Mouse (Mus musculus) gastrocnemius, adult 8-10 months (tissue): ENCODE data around the gene Hip1r. TPM values are rescaled to one million over a fixed set of nuclear protein-coding genes. Genes with fewer than 3 reads are reported as not detected.

ENCODE experiments used
- DNase-seq, 2 experiments: peaks; one replicate each; pipeline ENCODE4 v3.0.0; 2022; ENCODE audit warnings: low spot score in 2 of 2
- total RNA-seq, 4 experiments: library from RNA; stranded (reverse); gene quantifications; 2 replicates each; pipeline ENCODE4 v1.2.4; 2022

The Hip1r gene
- total RNA-seq, 4 experiments from 2014 or later, result 8.7 to 15.9 (median 11.4) TPM

GRCm38 (mm10) chr5:124015727-124016126, 42.3 kb downstream of the Hip1r start:
- no peak for DNase-seq

DNA sequence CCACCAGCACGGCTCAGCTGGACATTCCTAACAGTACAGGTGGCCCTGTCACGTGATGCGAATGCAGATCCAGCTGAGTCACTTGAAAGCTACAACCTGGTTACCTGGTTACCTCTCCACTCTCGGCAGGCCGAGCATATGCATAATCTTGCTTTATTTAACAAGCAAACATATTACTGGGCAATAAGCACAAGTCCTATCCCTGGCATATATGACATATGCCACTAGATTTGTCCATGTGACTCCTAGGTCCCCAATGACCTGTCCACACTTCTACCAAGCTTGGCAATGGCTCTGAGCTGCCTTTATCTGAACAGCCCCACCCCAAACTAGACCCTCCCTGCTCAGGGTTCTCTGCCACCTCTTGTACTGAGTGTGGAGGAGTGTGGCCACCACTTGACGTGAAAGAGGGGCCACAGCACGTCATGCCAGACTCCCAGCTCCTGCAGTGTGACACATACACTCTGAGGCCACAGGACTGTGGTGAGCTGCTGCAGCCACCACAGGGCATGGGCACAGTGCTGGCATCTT, 42.9 kb downstream of the Hip1r start:
- no peak for DNase-seq

DNA sequence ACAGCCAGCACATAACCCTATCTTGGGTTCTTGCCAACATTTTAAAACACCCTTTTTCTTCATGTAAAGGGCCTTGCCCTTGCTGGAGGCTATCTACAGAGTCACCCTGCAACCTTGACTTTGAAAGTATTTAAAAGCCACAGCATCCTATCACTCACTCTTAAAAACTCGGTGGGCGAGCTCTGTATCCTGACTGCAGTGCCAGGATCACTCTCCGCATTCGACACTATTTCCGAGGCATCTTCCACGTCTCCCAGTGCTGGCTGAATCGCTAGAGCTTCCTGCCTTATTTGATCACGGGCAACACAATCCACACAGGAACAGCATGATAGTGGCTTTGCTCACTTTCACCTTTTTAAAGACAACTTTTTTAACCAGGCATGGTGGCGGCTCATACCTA, 44.5 kb downstream of the Hip1r start:
- DNase-seq, result no peak

- DNase-seq, result no peak
Observed at GRCm38 (mm10) chr5:124018651-124019050, 45.2 kb downstream of the Hip1r start.

DNA sequence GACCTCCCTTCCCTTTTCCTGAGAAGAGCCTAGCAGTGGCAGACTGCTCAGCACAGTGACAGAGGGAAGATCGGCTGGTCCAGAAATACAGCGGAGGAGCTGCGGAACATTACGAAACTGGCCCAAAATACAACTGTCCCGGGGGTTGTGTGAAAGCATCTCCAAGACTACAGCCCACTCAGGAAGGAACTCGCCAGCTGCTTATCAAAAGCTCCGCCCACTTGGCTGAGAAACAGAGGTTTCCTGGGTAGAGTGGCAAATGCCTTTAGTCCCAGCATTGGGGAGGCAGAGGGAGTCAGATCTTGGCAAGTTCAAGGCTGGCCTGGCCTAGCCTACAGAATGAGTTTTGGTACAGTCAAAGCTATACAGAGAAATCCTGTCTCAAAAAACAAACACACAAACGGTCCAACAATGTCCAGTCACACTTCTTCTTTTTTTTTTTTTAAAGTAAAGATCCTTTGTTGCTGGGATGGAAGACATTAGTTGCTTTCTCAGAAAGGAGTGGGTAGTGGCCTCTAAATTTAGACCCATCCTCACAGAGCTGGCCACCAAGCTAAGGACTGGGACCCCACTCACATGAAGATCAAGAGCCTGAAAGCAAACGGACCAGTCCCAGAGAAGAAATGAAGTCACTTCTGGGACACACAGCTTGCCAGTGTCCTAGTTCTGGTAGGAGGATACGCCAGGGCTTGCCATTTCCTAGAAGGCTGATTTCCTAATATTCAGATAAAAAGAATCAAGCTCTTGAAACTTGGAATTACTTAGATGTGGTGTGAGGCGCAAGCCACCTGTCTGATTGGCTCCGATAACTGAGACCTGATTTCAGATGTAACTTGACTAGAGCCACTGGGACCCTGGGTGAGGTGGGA, 46.2 kb downstream of the Hip1r start:
- DNase-seq, result no peak

GRCm38 (mm10) chr5:124021148-124021547, 47.7 kb downstream of the Hip1r start:
- no peak for DNase-seq

GRCm38 (mm10) chr5:124021701-124022100, 48.3 kb downstream of the Hip1r start:
- no peak for DNase-seq

- no peak for DNase-seq
Observed at GRCm38 (mm10) chr5:124022365-124022764, 48.9 kb downstream of the Hip1r start.

- DNase-seq, result no peak
Observed at GRCm38 (mm10) chr5:124024677-124025076, 51.2 kb downstream of the Hip1r start.

DNA sequence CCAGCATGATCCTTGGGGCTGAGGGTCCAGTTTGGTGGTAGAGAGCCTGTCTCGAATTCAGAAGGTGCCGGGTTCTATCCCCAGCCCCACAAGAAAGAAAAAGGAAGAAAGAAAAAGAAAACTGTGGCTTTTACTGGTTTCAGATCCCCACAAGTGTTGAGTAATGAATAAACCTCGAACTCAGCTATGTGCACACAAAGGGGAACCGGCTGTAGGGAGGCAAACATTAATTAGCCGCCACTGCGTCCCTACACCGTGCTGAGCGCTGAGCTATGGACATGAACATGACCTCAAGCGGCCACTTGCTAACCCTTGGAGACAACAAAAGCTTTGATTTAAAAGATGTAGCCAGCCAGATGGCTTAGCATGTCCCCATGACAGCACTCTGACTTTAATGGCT, 51.7 kb downstream of the Hip1r start:
- DNase-seq, result no peak

- no peak for DNase-seq
Observed at GRCm38 (mm10) chr5:124025587-124026441, 52.4 kb downstream of the Hip1r start.

- DNase-seq, result no peak
Observed at GRCm38 (mm10) chr5:124026568-124026967, 53.1 kb downstream of the Hip1r start.

DNA sequence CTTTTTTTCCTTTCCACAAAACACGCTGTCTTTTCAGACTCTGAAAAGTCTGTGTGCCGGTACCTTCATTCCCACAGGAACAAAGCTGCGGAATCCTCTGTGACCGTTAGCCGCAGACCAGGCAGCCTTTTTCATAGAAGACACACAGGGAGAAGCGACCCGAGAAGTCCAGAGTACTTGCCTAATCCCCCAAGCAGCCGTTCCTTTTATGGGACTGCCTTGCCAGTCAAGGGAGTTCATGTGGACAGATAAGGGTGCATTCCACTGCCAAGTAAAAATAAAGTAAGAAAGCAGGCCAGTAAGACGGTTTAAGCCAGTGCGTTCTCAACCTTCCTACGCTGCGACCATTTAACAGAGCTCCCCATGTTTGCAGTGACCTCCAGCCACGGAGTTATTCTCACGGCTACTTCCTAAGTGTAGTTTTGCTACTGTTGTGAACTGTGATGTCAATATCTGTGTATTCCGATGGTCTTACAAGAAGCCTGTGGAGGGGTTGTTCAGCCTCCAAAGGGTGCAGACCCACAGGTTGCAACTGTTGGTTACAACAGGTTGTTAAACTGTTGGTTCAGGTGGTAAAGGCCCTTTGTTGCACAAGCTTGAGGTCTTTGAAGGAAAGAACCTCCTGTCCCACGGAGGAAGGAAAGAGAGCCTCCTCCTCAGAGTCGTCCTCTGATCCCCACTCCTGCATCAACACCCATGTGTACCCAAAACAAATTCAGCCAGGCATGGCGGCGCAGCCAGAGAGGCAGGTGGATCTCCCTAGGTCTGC, 54.5 kb downstream of the Hip1r start:
- no peak for DNase-seq

DNA sequence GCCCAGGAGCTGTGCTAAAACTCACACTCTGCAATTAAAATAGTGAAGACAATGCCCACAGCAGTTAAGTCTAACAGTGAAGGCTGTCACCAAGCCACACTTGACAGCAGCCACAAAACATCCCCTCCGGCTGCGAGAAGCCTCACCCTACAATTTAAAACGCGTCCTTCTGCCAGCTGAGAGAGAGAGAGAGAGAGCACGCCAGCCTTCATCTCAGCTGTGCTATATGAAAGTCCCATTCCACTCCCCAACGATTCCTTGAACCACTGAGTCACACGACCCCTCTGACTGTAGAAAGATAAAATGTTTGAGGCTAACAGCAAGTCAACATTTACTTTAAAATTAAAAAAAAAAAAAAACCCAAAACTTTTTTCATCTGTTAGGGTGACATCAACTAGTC, 55.3 kb downstream of the Hip1r start:
- DNase-seq, result no peak

- DNase-seq, result no peak
Observed at GRCm38 (mm10) chr5:124029220-124030035, 56.0 kb downstream of the Hip1r start.

- DNase-seq, result no peak
Observed at GRCm38 (mm10) chr5:124030386-124031067, 57.1 kb downstream of the Hip1r start.

GRCm38 (mm10) chr5:124031068-124031955, 57.9 kb downstream of the Hip1r start:
- no peak for DNase-seq

DNA sequence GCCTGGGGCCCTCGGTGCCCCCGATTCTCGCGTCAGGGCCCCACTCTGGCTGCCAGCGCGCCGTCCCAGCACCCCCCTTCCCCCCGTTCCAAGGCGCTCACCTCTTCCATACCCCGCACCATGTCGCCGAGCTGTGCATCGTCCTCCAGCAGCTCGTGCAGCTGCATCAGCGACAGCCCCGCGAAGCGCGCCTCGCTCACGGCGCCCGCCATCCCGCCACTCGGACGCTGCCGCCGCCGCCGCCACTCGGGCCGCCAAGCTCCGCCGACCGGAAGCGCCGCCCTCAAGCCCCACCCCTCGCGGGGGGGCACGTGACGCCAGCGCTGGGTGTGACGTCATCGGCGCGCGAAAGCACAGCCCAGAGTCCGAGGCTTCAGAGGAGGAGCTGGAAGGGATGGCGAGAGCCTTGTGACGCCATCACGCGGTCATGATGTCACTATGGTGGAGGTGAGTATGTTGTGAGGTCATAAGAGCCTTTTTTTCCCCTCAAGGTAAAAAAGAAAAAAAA, 58.6 kb downstream of the Hip1r start, which contains the start of gene Vps37b:
Gene Vps37b, minus strand, starts transcription at position 270 of the 508 bp plus-strand sequence.
- DNase-seq, result peak; percentile 75 to 79

DNA sequence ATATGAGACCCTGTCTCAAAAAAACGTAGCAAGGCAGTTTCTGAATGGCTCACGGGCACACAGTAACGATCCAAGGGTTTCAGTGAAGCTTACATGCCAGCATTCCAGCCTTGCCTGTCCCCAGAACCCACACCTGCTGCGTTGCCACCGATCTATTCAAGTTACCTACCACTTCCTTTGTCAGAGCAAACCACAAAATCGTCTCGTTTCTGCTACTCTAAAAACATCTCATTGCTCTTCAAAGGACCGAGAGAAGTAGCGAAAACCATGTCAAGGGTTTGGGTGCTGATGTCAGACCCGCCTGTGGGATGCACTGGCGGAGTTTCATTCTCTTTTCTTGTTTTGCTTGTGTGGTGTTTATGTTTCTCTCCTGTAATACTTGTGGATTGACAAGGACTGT, 61.0 kb downstream of the Hip1r start:
- no peak for DNase-seq
